Mouse (Mus musculus): ENCODE results near the gene Tlr2. TPM values are rescaled to one million over a fixed set of nuclear protein-coding genes. Genes with fewer than 3 reads are reported as not detected.

Tlr2 gene
- polyA plus RNA-seq, 1 experiment from 2014 or later: 0.68 TPM

GRCm38 (mm10) chr3:83864064-83864548 lies 22.5 kb upstream of the Tlr2 start:
- Histone ChIP-seq H3K4me3 (no peak overlapping the region), H3K36me3 (replicated peaks) (no peaks in the 10 kb centered on the region), H3K9ac (no peak overlapping the region), H3K9me3 (no peaks in the 10 kb centered on the region), H3K27me3 (replicated peaks) (no peaks in the 10 kb centered on the region), H3K4me1 (no peaks in the 10 kb centered on the region), H3K27ac (no peak overlapping the region), H3K4me2 (no peak overlapping the region)
- 79% methylated on average over 9 of the region's 9 CpGs for WGBS
- ATAC-seq (replicated peaks): no peak

GRCm38 (mm10) chr3:83862956-83863355 lies 21.4 kb upstream of the Tlr2 start:
- Histone ChIP-seq H3K4me2 (no peak overlapping the region), H3K27me3 (replicated peaks) (no peaks in the 10 kb centered on the region), H3K9ac (no peak overlapping the region), H3K4me3 (no peak overlapping the region), H3K36me3 (replicated peaks) (no peaks in the 10 kb centered on the region), H3K27ac (no peak overlapping the region), H3K9me3 (no peaks in the 10 kb centered on the region), H3K4me1 (no peaks in the 10 kb centered on the region)
- WGBS: 58% methylated on average over 1 of the region's 1 CpGs
- ATAC-seq (replicated peaks): no peak

- Histone ChIP-seq H3K9me3 (no peaks in the 10 kb centered on the region), H3K36me3 (replicated peaks) (no peaks in the 10 kb centered on the region), H3K4me3 (no peak overlapping the region), H3K4me1 (no peaks in the 10 kb centered on the region), H3K27ac (no peak overlapping the region), H3K27me3 (replicated peaks) (no peaks in the 10 kb centered on the region), H3K4me2 (no peak overlapping the region), H3K9ac (no peak overlapping the region)
- WGBS: 87% methylated on average over 7 of the region's 7 CpGs
- no peak for ATAC-seq (replicated peaks)
These were observed 18.0 kb upstream of the Tlr2 start for GRCm38 (mm10) chr3:83859595-83859994.

- H3K9ac ChIP-seq: no peak overlapping the region
- H3K27me3 ChIP-seq (replicated peaks): no peaks in the 10 kb centered on the region
- no peak overlapping the region for H3K27ac ChIP-seq
- ATAC-seq (replicated peaks): no peak
- no peak overlapping the region for H3K4me2 ChIP-seq
- H3K4me3 ChIP-seq: no peak overlapping the region
- no peaks in the 10 kb centered on the region for H3K9me3 ChIP-seq
- no peaks in the 10 kb centered on the region for H3K4me1 ChIP-seq
- WGBS: 67% methylated on average over 3 of the region's 3 CpGs
- H3K36me3 ChIP-seq (replicated peaks): no peaks in the 10 kb centered on the region
These were observed 17.5 kb upstream of the Tlr2 start for GRCm38 (mm10) chr3:83859071-83859470.

- H3K4me2 ChIP-seq: no peak overlapping the region
- no peak for ATAC-seq (replicated peaks)
- 93% methylated on average over 13 of the region's 13 CpGs for whole genome bisulfite sequencing
- no peak overlapping the region for H3K4me3 ChIP-seq
- no peaks in the 10 kb centered on the region for H3K36me3 ChIP-seq (replicated peaks)
- no peak overlapping the region for H3K9ac ChIP-seq
- no peak overlapping the region for H3K27ac ChIP-seq
- H3K27me3 ChIP-seq (replicated peaks): no peaks in the 10 kb centered on the region
- H3K9me3 ChIP-seq: no peaks in the 10 kb centered on the region
- H3K4me1 ChIP-seq: no peaks in the 10 kb centered on the region
These were observed 16.1 kb upstream of the Tlr2 start for GRCm38 (mm10) chr3:83857621-83858020.

- H3K9ac ChIP-seq: no peak overlapping the region
- WGBS: 93% methylated on average over 5 of the region's 5 CpGs
- no peaks in the 10 kb centered on the region for H3K9me3 ChIP-seq
- no peaks in the 10 kb centered on the region for H3K36me3 ChIP-seq (replicated peaks)
- H3K4me3 ChIP-seq: no peak overlapping the region
- H3K27me3 ChIP-seq (replicated peaks): no peaks in the 10 kb centered on the region
- no peak overlapping the region for H3K27ac ChIP-seq
- no peaks in the 10 kb centered on the region for H3K4me1 ChIP-seq
- no peak overlapping the region for H3K4me2 ChIP-seq
- no peak for ATAC-seq (replicated peaks)
These were observed 14.1 kb upstream of the Tlr2 start for GRCm38 (mm10) chr3:83855643-83856042.

GRCm38 (mm10) chr3:83849341-83849740 lies 7.8 kb upstream of the Tlr2 start:
- Histone ChIP-seq H3K9ac (no peak overlapping the region), H3K36me3 (replicated peaks) (no peaks in the 10 kb centered on the region), H3K4me3 (no peak overlapping the region), H3K9me3 (no peaks in the 10 kb centered on the region), H3K27ac (no peak overlapping the region), H3K27me3 (replicated peaks) (no peaks in the 10 kb centered on the region), H3K4me1 (no peaks in the 10 kb centered on the region), H3K4me2 (no peak overlapping the region)
- no peak for ATAC-seq (replicated peaks)
- WGBS: 80% methylated on average over 2 of the region's 2 CpGs

GRCm38 (mm10) chr3:83844766-83845520 lies 3.4 kb upstream of the Tlr2 start:
- 0 out of 2 replicates have a peak, but pooled peaks cover 2% of the 10 kb centered on the region for H3K27me3 ChIP-seq (replicated peaks)
- no peaks in the 10 kb centered on the region for H3K9me3 ChIP-seq
- no peak overlapping the region for H3K9ac ChIP-seq
- no peak for ATAC-seq (replicated peaks)
- WGBS: 78% methylated on average over 8 of the region's 8 CpGs
- peaks cover 13% of the 10 kb centered on the region for H3K4me1 ChIP-seq
- no peak overlapping the region for H3K4me3 ChIP-seq
- H3K27ac ChIP-seq: no peak overlapping the region
- no peaks in the 10 kb centered on the region for H3K36me3 ChIP-seq (replicated peaks)
- no peak overlapping the region for H3K4me2 ChIP-seq

GRCm38 (mm10) chr3:83839477-83839876 lies 2.1 kb downstream of the Tlr2 start:
- Histone ChIP-seq H3K9ac (no peak overlapping the region), H3K4me3 (no peak overlapping the region), H3K9me3 (no peaks in the 10 kb centered on the region), H3K4me2 (no peak overlapping the region), H3K4me1 (peaks cover 13% of the 10 kb centered on the region), H3K27ac (no peak overlapping the region), H3K36me3 (replicated peaks) (no peaks in the 10 kb centered on the region), H3K27me3 (replicated peaks) (0 out of 2 replicates have a peak, but pooled peaks cover 2% of the 10 kb centered on the region)
- ATAC-seq (replicated peaks): no peak
- 96% methylated on average over 5 of the region's 5 CpGs for WGBS

- Histone ChIP-seq H3K9me3 (no peaks in the 10 kb centered on the region), H3K27me3 (replicated peaks) (0 out of 2 replicates have a peak, but pooled peaks cover 2% of the 10 kb centered on the region), H3K4me3 (no peak overlapping the region), H3K4me2 (no peak overlapping the region), H3K27ac (no peak overlapping the region), H3K9ac (no peak overlapping the region), H3K4me1 (peaks cover 11% of the 10 kb centered on the region), H3K36me3 (replicated peaks) (no peaks in the 10 kb centered on the region)
- 88% methylated on average over 15 of the region's 15 CpGs for WGBS
- ATAC-seq (replicated peaks): no peak
These were observed 4.9 kb downstream of the Tlr2 start for GRCm38 (mm10) chr3:83836685-83837084.

- no peak overlapping the region for H3K4me2 ChIP-seq
- 61% methylated on average over 5 of the region's 5 CpGs for WGBS
- no peaks in the 10 kb centered on the region for H3K9me3 ChIP-seq
- H3K9ac ChIP-seq: no peak overlapping the region
- no peak overlapping the region for H3K4me3 ChIP-seq
- H3K4me1 ChIP-seq: no peaks in the 10 kb centered on the region
- no peaks in the 10 kb centered on the region for H3K36me3 ChIP-seq (replicated peaks)
- ATAC-seq (replicated peaks): peak; percentile 48
- H3K27ac ChIP-seq: no peak overlapping the region
- H3K27me3 ChIP-seq (replicated peaks): no peaks in the 10 kb centered on the region
These were observed 13.4 kb downstream of the Tlr2 start for GRCm38 (mm10) chr3:83828145-83828611.

GRCm38 (mm10) chr3:83827684-83828083 lies 13.9 kb downstream of the Tlr2 start:
- no peaks in the 10 kb centered on the region for H3K36me3 ChIP-seq (replicated peaks)
- no peak overlapping the region for H3K4me3 ChIP-seq
- no peak overlapping the region for H3K9ac ChIP-seq
- 70% methylated on average over 9 of the region's 9 CpGs for WGBS
- no peaks in the 10 kb centered on the region for H3K27me3 ChIP-seq (replicated peaks)
- H3K27ac ChIP-seq: no peak overlapping the region
- H3K4me1 ChIP-seq: no peaks in the 10 kb centered on the region
- no peak for ATAC-seq (replicated peaks)
- no peak overlapping the region for H3K4me2 ChIP-seq
- H3K9me3 ChIP-seq: no peaks in the 10 kb centered on the region

GRCm38 (mm10) chr3:83823774-83824173 lies 17.8 kb downstream of the Tlr2 start:
- WGBS: 93% methylated on average over 4 of the region's 4 CpGs
- no peak overlapping the region for H3K4me2 ChIP-seq
- H3K36me3 ChIP-seq (replicated peaks): no peaks in the 10 kb centered on the region
- H3K27me3 ChIP-seq (replicated peaks): no peaks in the 10 kb centered on the region
- no peak overlapping the region for H3K4me3 ChIP-seq
- H3K9me3 ChIP-seq: no peaks in the 10 kb centered on the region
- no peak overlapping the region for H3K27ac ChIP-seq
- no peak overlapping the region for H3K9ac ChIP-seq
- no peak for ATAC-seq (replicated peaks)
- H3K4me1 ChIP-seq: no peaks in the 10 kb centered on the region

Measured in midbrain, embryonic 15.5 days (tissue).